Mouse (Mus musculus) heart, embryonic 14.5 days (tissue): Measurements from ENCODE around the gene Rasgef1c. TPM values are rescaled to one million over a fixed set of nuclear protein-coding genes. Genes with fewer than 3 reads are reported as not detected.

Experiments
- ATAC-seq: fragments of 200-750 bp; cut with Nextera tagmentation; 2 replicates; pipeline ENCODE4 v1.8.0; 2017; ENCODE audit warnings: low read depth, moderate TSS enrichment; ENCODE audit not compliant: insufficient number of reproducible peaks, insufficient read depth, low FRiP score
- H3K27ac ChIP-seq, 2 experiments: fragments of 200-500 bp in 1 of 2; fragments of 300-500 bp in 1 of 2; sonication (generic) in 1 of 2; replicated peaks in 1 of 2; 2 replicates each; pipeline ENCODE4 v1.5.1; 2012 to 2014; ENCODE audit warnings: low read depth in 2 of 2, low read length in 2 of 2, control low read depth in 1 of 2, mild to moderate bottlenecking in 1 of 2, mixed read lengths in 1 of 2; ENCODE audit not compliant: control insufficient read depth in 1 of 2, insufficient read depth in 1 of 2
- H3K27me3 ChIP-seq: fragments of 300-500 bp; sonication (generic); 2 replicates; pipeline ENCODE4 v1.6.1; 2014; ENCODE audit warnings: mild to moderate bottlenecking, low read length, control low read depth; ENCODE audit not compliant: control insufficient read depth, insufficient read depth
- H3K36me3 ChIP-seq: fragments of 300-500 bp; sonication (generic); 2 replicates; pipeline ENCODE4 v1.6.1; 2014; ENCODE audit warnings: mild to moderate bottlenecking, control low read depth, low read length, mixed read lengths; ENCODE audit not compliant: control insufficient read depth, insufficient read depth
- H3K4me1 ChIP-seq, 2 experiments: fragments of 200-500 bp in 1 of 2; fragments of 300-500 bp in 1 of 2; sonication (generic) in 1 of 2; 2 replicates each; pipeline ENCODE4 v1.6.1; 2012 to 2014; ENCODE audit warnings: low read length in 2 of 2, control low read depth in 1 of 2, mixed read lengths in 1 of 2; ENCODE audit not compliant: control insufficient read depth in 2 of 2, insufficient read depth in 2 of 2
- H3K4me2 ChIP-seq: fragments of 300-500 bp; sonication (generic); 2 replicates; pipeline ENCODE4 v1.6.1; 2014; ENCODE audit warnings: mild to moderate bottlenecking, low read length
- H3K4me3 ChIP-seq, 2 experiments: fragments of 200-500 bp in 1 of 2; fragments of 300-500 bp in 1 of 2; sonication (generic) in 1 of 2; 2 replicates each; pipeline ENCODE4 v1.5.1; 2012 to 2014; ENCODE audit warnings: low read length in 2 of 2, mild to moderate bottlenecking in 2 of 2, control low read depth in 1 of 2, low read depth in 1 of 2, moderate library complexity in 1 of 2; ENCODE audit not compliant: control insufficient read depth in 1 of 2, insufficient read depth in 1 of 2
- H3K9ac ChIP-seq: fragments of 300-500 bp; sonication (generic); 2 replicates; pipeline ENCODE4 v1.6.1; 2014; ENCODE audit warnings: mild to moderate bottlenecking, low read length
- H3K9me3 ChIP-seq: fragments of 300-500 bp; sonication (generic); 2 replicates; pipeline ENCODE4 v1.6.1; 2016; ENCODE audit warnings: low read length, control low read depth; ENCODE audit not compliant: control insufficient read depth
- WGBS: fragments of 180-500 bp; shearing (Covaris S2); extraction: QIAGEN DNeasy Blood & Tissue Kit; methylation state at CpG from one replicate; pipeline ENCODE4 v1.1.7; 2014; 5-methylcytosine and 5-hydroxymethylcytosine counted together
- polyA plus RNA-seq: library from polyadenylated mRNA; unstranded; fragments of >200 nt; fragmentation: Nextera tagmentation; extraction: Ambion mirVana; gene quantifications from 2 replicates; pipeline ENCODE4 v1.2.1, GENCODE M21; 2014

Gene Rasgef1c
- polyA plus RNA-seq, 1 experiment from 2014 or later: not detected

DNA sequence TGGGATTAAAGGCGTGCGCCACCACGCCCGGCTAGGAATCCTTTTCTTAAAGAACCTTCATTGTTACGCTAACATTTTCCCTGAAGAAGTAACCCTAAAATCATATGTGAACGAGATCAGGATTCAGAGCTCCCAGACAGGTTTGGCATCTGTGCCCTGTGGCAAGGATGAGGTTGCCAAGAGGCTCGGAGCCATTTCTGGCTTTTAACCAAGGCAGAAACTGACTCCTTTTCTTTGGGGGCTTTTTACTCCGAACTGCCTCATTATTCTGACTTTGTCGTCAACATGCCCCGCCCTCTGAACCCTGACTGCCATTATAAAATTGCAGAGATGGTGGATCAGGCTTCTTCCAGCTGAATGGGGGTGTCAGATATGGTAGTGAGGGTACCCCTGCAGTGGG, 106.1 kb downstream of the Rasgef1c start:
- no peaks in the 10 kb centered on the region for H3K9me3 ChIP-seq
- H3K27ac ChIP-seq: no peak overlapping the region
- no peak overlapping the region for H3K4me2 ChIP-seq
- H3K4me3 ChIP-seq: no peak overlapping the region
- no peak overlapping the region for H3K9ac ChIP-seq
- no peaks in the 10 kb centered on the region for H3K27me3 ChIP-seq
- H3K36me3 ChIP-seq: no peaks in the 10 kb centered on the region
- ATAC-seq: no peak
- H3K4me1 ChIP-seq: no peaks in the 10 kb centered on the region
- WGBS: 75% methylated on average over 10 of the region's 10 CpGs

DNA sequence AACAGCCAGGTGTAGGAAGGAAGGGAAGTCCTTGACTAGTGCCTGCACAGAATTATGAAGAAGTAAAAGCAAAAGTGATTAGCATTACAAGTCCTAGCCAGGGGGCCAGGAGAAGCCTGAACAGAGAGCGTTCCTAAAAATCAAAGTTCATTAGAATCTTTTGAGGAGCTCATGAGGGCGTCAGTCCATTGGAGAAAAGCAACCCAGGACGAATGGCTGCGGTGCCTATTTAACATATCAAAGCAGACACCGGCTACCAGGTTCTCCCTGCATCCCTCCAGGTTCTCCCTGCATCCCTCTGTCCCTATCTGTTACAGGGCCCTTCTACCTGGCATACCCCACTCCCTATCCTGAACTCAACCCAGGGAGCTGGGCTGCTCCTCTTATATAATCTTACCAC, 106.6 kb downstream of the Rasgef1c start:
- WGBS: 53% methylated on average over 5 of the region's 5 CpGs
- no peaks in the 10 kb centered on the region for H3K4me1 ChIP-seq
- H3K9me3 ChIP-seq: no peaks in the 10 kb centered on the region
- no peaks in the 10 kb centered on the region for H3K36me3 ChIP-seq
- no peaks in the 10 kb centered on the region for H3K27me3 ChIP-seq
- no peak overlapping the region for H3K9ac ChIP-seq
- no peak overlapping the region for H3K27ac ChIP-seq
- no peak for ATAC-seq
- H3K4me3 ChIP-seq: no peak overlapping the region
- H3K4me2 ChIP-seq: no peak overlapping the region

GRCm38 (mm10) chr11:50013016-50013415, 111.4 kb downstream of the Rasgef1c start:
- Histone ChIP-seq H3K9me3 (no peaks in the 10 kb centered on the region), H3K4me1 (peaks cover 7 to 10% of the 10 kb centered on the region in 2 experiments), H3K36me3 (no peaks in the 10 kb centered on the region), H3K4me2 (no peak overlapping the region), H3K27me3 (no peaks in the 10 kb centered on the region), H3K4me3 (no peak overlapping the region), H3K9ac (no peak overlapping the region), H3K27ac (no peak overlapping the region)
- no peak for ATAC-seq
- WGBS: 62% methylated on average over 6 of the region's 6 CpGs

- Histone ChIP-seq H3K4me3 (no peak overlapping the region), H3K27me3 (no peaks in the 10 kb centered on the region), H3K9me3 (no peaks in the 10 kb centered on the region), H3K27ac (peak overlapping the region; percentile 73 to 74), H3K4me2 (0 out of 2 replicates have a peak overlapping the region, but pooled peaks have one; percentile 8), H3K4me1 (peaks cover 7 to 16% of the 10 kb centered on the region in 2 experiments), H3K9ac (no peak overlapping the region), H3K36me3 (no peaks in the 10 kb centered on the region)
- ATAC-seq: no peak
- WGBS: 33% methylated on average over 5 of the region's 5 CpGs
Observed at GRCm38 (mm10) chr11:50016503-50016902, 114.9 kb downstream of the Rasgef1c start.

- no peak for ATAC-seq
Observed at GRCm38 (mm10) chr11:50017511-50017910, 115.9 kb downstream of the Rasgef1c start.

GRCm38 (mm10) chr11:50018848-50019247, 117.2 kb downstream of the Rasgef1c start:
- no peak for ATAC-seq

More at GRCm38 (mm10) chr11:50017511-50017910, 115.9 kb downstream of the Rasgef1c start:
- WGBS: 75% methylated on average over 7 of the region's 7 CpGs
- no peaks in the 10 kb centered on the region for H3K36me3 ChIP-seq
- no peaks in the 10 kb centered on the region for H3K27me3 ChIP-seq
- H3K27ac ChIP-seq: no peak overlapping the region
- H3K9ac ChIP-seq: no peak overlapping the region
- H3K4me3 ChIP-seq: no peak overlapping the region
- peaks cover 7 to 16% of the 10 kb centered on the region in 2 experiments for H3K4me1 ChIP-seq
- no peak overlapping the region for H3K4me2 ChIP-seq
- no peaks in the 10 kb centered on the region for H3K9me3 ChIP-seq

GRCm38 (mm10) chr11:50022085-50022484, 120.5 kb downstream of the Rasgef1c start:
- Histone ChIP-seq H3K9me3 (no peaks in the 10 kb centered on the region), H3K4me3 (no peak overlapping the region), H3K36me3 (no peaks in the 10 kb centered on the region), H3K4me2 (no peak overlapping the region), H3K27me3 (no peaks in the 10 kb centered on the region; the same call in 1 of the 2 replicates), H3K9ac (no peak overlapping the region), H3K27ac (no peak overlapping the region), H3K4me1 (peaks cover 6 to 17% of the 10 kb centered on the region in 2 experiments)
- no peak for ATAC-seq
- 74% methylated on average over 3 of the region's 3 CpGs for WGBS

More at GRCm38 (mm10) chr11:50018848-50019247, 117.2 kb downstream of the Rasgef1c start:
- Histone ChIP-seq H3K4me2 (no peak overlapping the region), H3K9me3 (no peaks in the 10 kb centered on the region), H3K36me3 (no peaks in the 10 kb centered on the region), H3K27ac (no peak overlapping the region), H3K4me3 (no peak overlapping the region), H3K27me3 (no peaks in the 10 kb centered on the region; the same call in 1 of the 2 replicates), H3K9ac (no peak overlapping the region), H3K4me1 (peaks cover 7 to 16% of the 10 kb centered on the region in 2 experiments)

- Histone ChIP-seq H3K9me3 (no peaks in the 10 kb centered on the region), H3K27me3 (no peaks in the 10 kb centered on the region; the same call in 1 of the 2 replicates), H3K4me3 (peak overlapping the region; percentile 80 to 95; a peak in 3 of 4 replicates), H3K4me2 (peak overlapping the region; percentile 90), H3K36me3 (no peaks in the 10 kb centered on the region), H3K27ac (no peak overlapping the region), H3K4me1 (peaks cover 3 to 26% of the 10 kb centered on the region in 2 experiments; a peak in 3 of 4 replicates), H3K9ac (no peak overlapping the region; the same call in 1 of the 2 replicates)
- ATAC-seq: no peak
- 57% methylated on average over 6 of the region's 6 CpGs for WGBS
Observed at GRCm38 (mm10) chr11:50024445-50024832, 122.8 kb downstream of the Rasgef1c start.
